Mouse (Mus musculus) kidney, adult 2 months (tissue): Measurements from ENCODE around the gene Aicda. TPM values are rescaled to one million over a fixed set of nuclear protein-coding genes. Genes with fewer than 3 reads are reported as not detected.

ENCODE experiments used
- DNase-seq: peaks from one replicate; pipeline ENCODE4 v3.0.0; 2021
- H3K27ac ChIP-seq: fragments of 200-500 bp; 2 replicates; pipeline ENCODE4 v1.5.1; 2012; ENCODE audit warnings: low read depth, low read length, control low read depth, inconsistent platforms; ENCODE audit not compliant: insufficient read depth
- H3K27me3 ChIP-seq: fragments of 200-500 bp; replicated peaks from 2 replicates; pipeline ENCODE4 v1.6.1; 2012; ENCODE audit warnings: mild to moderate bottlenecking, moderate library complexity, low read length, inconsistent platforms; ENCODE audit not compliant: control insufficient read depth, insufficient read depth
- H3K36me3 ChIP-seq: fragments of 200-500 bp; 2 replicates; pipeline ENCODE4 v1.6.1; 2012; ENCODE audit warnings: mild to moderate bottlenecking, moderate library complexity, low read length, inconsistent platforms; ENCODE audit not compliant: control insufficient read depth, insufficient read depth
- H3K4me1 ChIP-seq: fragments of 200-500 bp; 2 replicates; pipeline ENCODE4 v1.6.1; 2011; ENCODE audit warnings: low read length; ENCODE audit not compliant: control insufficient read depth, insufficient read depth
- H3K4me3 ChIP-seq: fragments of 200-500 bp; 2 replicates; pipeline ENCODE4 v1.5.1; 2011; ENCODE audit warnings: mild to moderate bottlenecking, low read depth, low read length, control low read depth; ENCODE audit not compliant: insufficient read depth
- CTCF ChIP-seq: fragments of 200-500 bp; conservative IDR thresholded peaks from 2 replicates; pipeline ENCODE4 v1.5.1; 2011; ENCODE audit warnings: low read depth, mild to moderate bottlenecking, control low read depth, low read length, moderate library complexity, mixed read lengths; ENCODE audit not compliant: insufficient read depth, insufficient read length
- POLR2A ChIP-seq: fragments of 200-500 bp; IDR thresholded peaks from one replicate; pipeline ENCODE4 v1.6.1; 2011; ENCODE audit warnings: low read depth, low read length, control low read depth
- WGBS: fragments of 180-500 bp; shearing (Covaris S2); methylation state at CpG from one replicate; pipeline ENCODE4 v1.1.7; 2018; 5-methylcytosine and 5-hydroxymethylcytosine counted together
- polyA plus RNA-seq: library from polyadenylated mRNA; depleted of rRNA; stranded (reverse); fragments of >200 nt; gene quantifications from 2 replicates; pipeline ENCODE4 v1.2.3, GENCODE M21; 2012

Aicda gene
- polyA plus RNA-seq, 1 experiment, result not detected

DNA sequence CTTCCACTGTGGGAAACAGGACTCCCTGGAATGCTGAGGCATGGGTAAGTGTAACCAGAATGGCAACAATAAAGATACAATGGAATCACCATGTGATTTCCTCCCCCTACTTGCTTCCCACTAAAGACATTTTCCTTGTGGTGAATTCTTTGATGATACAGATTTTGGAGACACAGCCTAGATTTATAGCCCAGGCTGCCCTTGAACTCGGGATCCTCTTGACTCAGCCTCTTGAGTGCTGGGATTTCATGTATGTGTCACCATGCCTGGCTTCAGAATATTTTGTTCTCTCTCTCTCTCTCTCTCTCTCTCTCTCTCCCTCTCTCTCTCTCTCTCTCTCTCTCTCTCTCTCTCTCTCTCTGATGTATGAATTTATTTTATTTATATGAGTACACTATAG lies 25.5 kb downstream of the Aicda start:
- no peak for TF ChIP-seq CTCF
- no peak for TF ChIP-seq POLR2A
- 77% methylated on average over 1 of the region's 1 CpGs for WGBS
- no peaks in the 10 kb centered on the region for H3K36me3 ChIP-seq
- DNase-seq, result no peak
- H3K4me3 ChIP-seq, result no peak overlapping the region
- no peak overlapping the region for H3K27ac ChIP-seq
- H3K4me1 ChIP-seq, result no peaks in the 10 kb centered on the region
- H3K27me3 ChIP-seq, result no peaks in the 10 kb centered on the region

DNA sequence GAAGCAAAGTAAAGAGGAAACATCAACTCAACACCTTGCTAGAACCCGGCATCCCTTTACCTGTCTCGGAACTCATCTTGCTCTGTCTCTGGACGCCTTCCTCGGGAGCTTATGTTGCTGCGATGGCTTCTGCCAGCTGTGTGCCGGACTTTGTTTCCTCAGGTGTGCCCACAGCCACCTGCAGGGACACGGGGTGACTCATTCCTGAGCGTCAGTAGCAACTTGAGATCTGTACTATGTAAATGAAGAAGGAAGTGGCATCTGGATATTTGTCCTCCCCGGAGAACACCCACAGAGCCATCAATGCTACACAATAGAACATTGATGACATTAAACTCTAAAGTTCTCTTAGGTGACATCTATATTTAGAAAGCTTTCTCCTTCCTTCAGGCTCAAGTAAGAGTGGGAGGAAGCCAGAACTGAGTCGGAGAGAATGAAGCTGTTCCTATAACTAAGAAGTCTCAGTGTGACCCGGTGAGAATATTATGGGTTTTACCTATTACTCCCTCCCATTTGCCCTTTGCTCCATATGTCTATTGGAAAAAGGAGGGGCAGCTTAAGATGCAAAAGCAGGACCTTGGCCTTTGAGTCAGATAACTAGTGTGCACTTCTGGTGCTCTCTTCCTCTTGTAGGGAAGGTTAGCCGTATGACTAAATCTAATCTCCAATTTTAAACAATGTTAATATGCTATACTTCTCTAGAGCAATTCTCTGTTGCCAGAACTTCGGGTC lies 37.6 kb downstream of the Aicda start:
- TF ChIP-seq POLR2A (no peak), CTCF (no peak)
- Histone ChIP-seq H3K4me3 (no peak overlapping the region), H3K36me3 (no peaks in the 10 kb centered on the region), H3K4me1 (no peaks in the 10 kb centered on the region), H3K27me3 (no peaks in the 10 kb centered on the region), H3K27ac (no peak overlapping the region)
- 82% methylated on average over 13 of the region's 13 CpGs for WGBS
- DNase-seq, result no peak

DNA sequence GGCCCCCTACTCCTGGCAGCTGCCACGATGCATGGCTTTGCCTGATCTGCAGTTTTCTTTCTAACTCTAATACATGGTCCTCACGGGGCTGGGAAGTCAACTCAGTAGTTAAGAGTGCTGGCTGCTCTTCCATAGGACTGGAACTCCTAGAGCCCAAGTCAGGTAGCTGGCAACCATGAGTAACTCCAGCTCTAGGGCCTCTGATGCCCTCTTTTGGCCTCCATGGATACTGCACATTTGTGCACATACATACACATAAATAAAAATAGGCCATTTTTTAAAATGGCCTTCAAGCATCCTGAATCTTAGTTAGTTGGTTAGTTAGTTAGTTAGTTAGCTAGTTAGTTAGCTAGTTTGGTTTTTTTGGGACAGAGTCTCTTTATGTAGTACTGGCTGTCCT lies 39.3 kb downstream of the Aicda start:
- DNase-seq, result no peak
- H3K36me3 ChIP-seq, result no peaks in the 10 kb centered on the region
- no peak overlapping the region for H3K4me3 ChIP-seq
- TF ChIP-seq CTCF (no peak; the same call in 1 of the 2 replicates), POLR2A (no peak)
- no peaks in the 10 kb centered on the region for H3K27me3 ChIP-seq
- 92% methylated on average over 2 of the region's 2 CpGs for WGBS
- H3K4me1 ChIP-seq, result no peaks in the 10 kb centered on the region
- no peak overlapping the region for H3K27ac ChIP-seq

DNA sequence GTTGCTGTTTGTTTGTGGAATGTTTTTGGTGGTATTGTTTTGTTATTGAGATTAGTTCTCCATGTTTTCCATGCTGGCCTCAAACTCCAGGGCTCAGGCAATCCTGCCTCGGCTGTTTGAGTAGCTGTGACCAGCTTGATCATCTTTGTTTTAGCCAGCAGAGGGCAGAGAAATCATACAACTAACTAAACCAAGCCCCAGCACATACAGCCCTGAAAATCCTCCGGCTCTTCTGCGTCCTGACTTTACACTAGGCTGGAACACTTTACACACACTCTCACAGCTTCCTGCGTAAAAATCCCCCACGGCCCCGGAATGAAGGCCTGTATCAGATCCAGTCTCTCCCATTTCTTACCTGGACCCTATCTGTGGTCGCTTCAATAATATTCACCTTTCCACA lies 42.0 kb downstream of the Aicda start:
- H3K27ac ChIP-seq, result no peak overlapping the region

DNA sequence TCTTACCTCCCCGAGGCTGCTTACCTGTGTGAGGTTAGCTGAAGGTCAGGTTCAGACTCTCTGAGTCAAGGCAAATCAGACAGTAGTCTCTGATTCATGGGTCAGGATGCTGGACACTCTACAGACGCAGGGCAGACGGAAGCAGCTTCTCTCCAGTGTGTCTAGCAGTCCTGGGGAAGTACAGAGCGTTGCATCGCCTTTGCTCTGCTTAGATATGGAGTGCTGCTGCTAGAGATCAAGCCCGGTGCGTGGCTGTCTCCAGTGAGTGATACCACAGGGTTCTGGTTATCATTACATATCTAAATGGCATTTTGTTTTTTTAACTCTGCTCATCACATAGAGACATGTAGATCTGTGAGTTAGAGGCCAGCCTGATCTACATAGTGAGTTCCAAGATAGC lies 43.0 kb downstream of the Aicda start:
- Histone ChIP-seq H3K4me1 (peaks cover 4% of the 10 kb centered on the region; the same call in 1 of the 2 replicates), H3K27ac (no peak overlapping the region), H3K27me3 (no peaks in the 10 kb centered on the region), H3K4me3 (no peak overlapping the region), H3K36me3 (no peaks in the 10 kb centered on the region)
- TF ChIP-seq POLR2A, result no peak
- TF ChIP-seq CTCF, result no peak
- DNase-seq, result no peak
- 87% methylated on average over 7 of the region's 7 CpGs for WGBS

More for the DNA sequence above, 42.0 kb downstream of the Aicda start:
- WGBS, result 18% methylated on average over 7 of the region's 7 CpGs
- Histone ChIP-seq H3K27me3 (no peaks in the 10 kb centered on the region), H3K36me3 (no peaks in the 10 kb centered on the region), H3K4me1 (peaks cover 4% of the 10 kb centered on the region; the same call in 1 of the 2 replicates), H3K4me3 (no peak overlapping the region)
- DNase-seq, result peak; percentile 67
- no peak for TF ChIP-seq POLR2A
- TF ChIP-seq CTCF, result peak; percentile 59

DNA sequence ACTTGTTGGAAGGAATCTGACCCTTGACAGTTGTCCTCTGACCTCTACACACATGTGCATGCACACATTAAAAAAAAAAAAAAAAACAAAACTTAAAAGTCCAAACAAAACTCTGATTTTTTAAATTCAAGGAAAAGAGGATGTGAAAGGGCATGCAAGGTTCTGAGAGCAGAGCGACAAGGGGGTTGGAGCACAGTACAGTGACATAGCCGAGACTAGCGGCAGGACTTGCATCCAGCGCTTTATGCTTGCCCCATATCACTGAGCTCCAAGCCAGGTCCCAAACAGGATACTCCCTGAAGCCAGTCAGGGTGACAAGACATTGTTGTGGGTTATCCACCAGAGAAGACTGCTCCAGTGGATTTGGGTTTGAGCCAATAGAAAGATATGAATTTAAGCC lies 44.4 kb downstream of the Aicda start:
- WGBS, result 93% methylated on average over 4 of the region's 4 CpGs
- Histone ChIP-seq H3K36me3 (no peaks in the 10 kb centered on the region), H3K4me1 (peaks cover 4% of the 10 kb centered on the region; the same call in 1 of the 2 replicates), H3K27ac (no peak overlapping the region; the same call in 1 of the 2 replicates), H3K27me3 (no peaks in the 10 kb centered on the region), H3K4me3 (no peak overlapping the region)
- no peak for DNase-seq
- TF ChIP-seq CTCF (no peak), POLR2A (no peak)

DNA sequence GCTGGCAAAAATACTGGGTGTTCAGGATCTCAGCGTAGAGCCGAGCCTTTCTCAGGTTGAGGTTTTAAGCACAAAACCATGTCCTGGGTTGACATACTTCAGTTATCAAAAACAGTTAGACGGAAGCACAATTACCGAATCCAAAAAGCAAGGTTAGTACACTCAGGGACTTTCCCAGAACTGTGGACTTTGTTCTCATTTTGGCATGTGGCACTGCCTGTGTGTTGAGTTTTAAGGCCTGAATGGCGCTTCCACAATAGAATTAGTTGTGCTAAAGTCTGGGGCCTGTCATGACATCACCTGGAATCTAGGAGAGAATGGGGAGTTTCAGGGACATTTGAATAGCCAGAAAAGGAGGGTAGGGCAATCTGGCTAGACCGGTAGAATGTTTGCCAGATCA lies 44.8 kb downstream of the Aicda start:
- Histone ChIP-seq H3K4me3 (no peak overlapping the region), H3K36me3 (no peaks in the 10 kb centered on the region), H3K27me3 (no peaks in the 10 kb centered on the region), H3K4me1 (peaks cover 4% of the 10 kb centered on the region; the same call in 1 of the 2 replicates), H3K27ac (peak overlapping the region; percentile 26; the same call in 1 of the 2 replicates)
- DNase-seq, result peak; percentile 78
- TF ChIP-seq CTCF, result no peak
- TF ChIP-seq POLR2A, result no peak
- 52% methylated on average over 6 of the region's 6 CpGs for WGBS
